Mouse (Mus musculus): ENCODE measurements around the gene Spon2. TPM values are rescaled to one million over a fixed set of nuclear protein-coding genes. Genes with fewer than 3 reads are reported as not detected.

Gene Spon2
- total and polyA plus RNA-seq, 2 experiments from 2014 or later = 47.2 to 58.1 TPM

DNA sequence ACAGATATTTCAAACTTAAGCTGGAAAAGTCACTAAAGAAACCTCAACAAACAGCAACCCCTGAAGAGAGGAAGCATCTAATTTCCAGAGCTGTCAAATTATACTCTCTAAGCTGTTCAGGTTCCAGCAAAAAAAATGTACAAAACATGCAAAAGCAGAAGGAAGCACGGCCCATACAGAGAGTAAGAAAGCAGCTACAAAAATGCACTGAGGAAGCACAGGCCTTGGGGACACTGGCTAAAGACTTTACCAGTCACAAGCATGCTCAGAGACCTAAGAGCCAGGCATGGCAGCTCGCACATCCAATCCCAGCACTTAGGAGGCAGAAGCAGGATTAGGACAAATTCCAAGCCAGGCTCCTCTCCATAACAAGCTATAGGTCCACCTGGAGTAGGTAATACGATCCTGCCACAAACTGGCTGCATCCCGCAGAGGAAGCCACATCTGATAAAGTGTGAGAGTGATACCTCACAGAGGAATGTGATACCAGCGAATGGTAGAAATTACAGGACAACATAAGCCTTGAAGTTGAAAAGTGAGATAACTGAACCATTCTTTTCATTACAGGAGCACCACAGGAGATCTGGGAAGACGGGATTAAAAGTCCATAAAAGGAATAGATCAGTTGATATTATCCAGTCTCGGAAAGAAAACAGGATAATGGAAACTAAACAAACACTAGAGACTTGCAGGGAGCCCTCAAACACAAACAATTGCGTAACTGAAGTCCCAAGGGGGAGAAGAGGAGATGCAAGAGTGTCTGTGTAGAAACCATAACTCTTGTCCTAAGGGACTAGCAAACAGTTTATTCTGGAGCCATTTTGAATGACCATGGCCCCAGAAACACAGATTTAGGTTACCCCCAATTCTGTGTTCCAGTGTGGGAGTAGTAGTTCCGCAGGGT is 4.8 kb upstream of the Spon2 start:
- ATAC-seq (ENCODE audit: insufficient read depth, low read depth) (no peak), DNase-seq (ENCODE audit: low spot score) (no peak)
- no peak for TF ChIP-seq CTCF (IDR thresholded peaks at IDR 0.05; ENCODE audit: low read depth)
- no peak for TF ChIP-seq EP300 (IDR thresholded peaks at IDR 0.05; ENCODE audit: low read depth)
- H3K9ac ChIP-seq (replicated peaks; ENCODE audit: low read depth, low read length) = no peak overlapping the region
- H3K4me1 ChIP-seq (ENCODE audit: control insufficient read depth, insufficient read depth) = peaks cover 22% of the 10 kb centered on the region
- no peaks in the 10 kb centered on the region for H3K9me3 ChIP-seq (replicated peaks; ENCODE audit: control insufficient read depth, low read length)
- WGBS = 62% methylated on average over 9 of the region's 9 CpGs
- H3K27ac ChIP-seq (ENCODE audit: low read depth) = no peak overlapping the region
- no peak overlapping the region for H3K4me2 ChIP-seq (ENCODE audit: low read depth, low read length)
- no peak overlapping the region for H3K4me3 ChIP-seq (ENCODE audit: low read depth, low read length)
- no peaks in the 10 kb centered on the region for H3K36me3 ChIP-seq (replicated peaks; ENCODE audit: control insufficient read depth, insufficient read depth, low read length)
- H3K27me3 ChIP-seq (ENCODE audit: control insufficient read depth, insufficient read depth, low read length) = no peaks in the 10 kb centered on the region

DNA sequence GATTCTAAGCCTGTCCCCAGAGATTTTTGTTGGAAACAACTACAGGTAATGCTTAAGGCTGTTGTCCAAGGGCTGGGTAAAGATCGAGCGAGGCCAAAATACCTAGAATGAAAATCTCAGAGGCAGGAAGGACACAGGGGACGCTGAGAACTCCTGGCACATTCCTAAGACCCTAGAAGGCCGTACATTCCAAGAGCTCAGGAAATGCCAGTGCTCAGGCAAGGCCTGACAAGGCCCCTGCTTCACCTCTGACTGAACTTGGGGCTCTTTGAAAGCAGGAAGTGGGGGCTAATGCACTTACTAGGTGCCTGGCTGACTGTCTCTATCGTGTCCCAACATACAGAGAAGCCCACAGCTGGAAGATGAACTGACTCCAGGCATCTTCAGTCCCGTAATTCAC is 4.1 kb upstream of the Spon2 start:
- no peaks in the 10 kb centered on the region for H3K27me3 ChIP-seq (ENCODE audit: control insufficient read depth, insufficient read depth, low read length)
- no peak for TF ChIP-seq CTCF (IDR thresholded peaks at IDR 0.05; ENCODE audit: low read depth)
- TF ChIP-seq EP300 (IDR thresholded peaks at IDR 0.05; ENCODE audit: low read depth) = no peak
- no peak overlapping the region for H3K27ac ChIP-seq (ENCODE audit: low read depth)
- WGBS = 34% methylated on average over 6 of the region's 6 CpGs
- no peak for DNase-seq (ENCODE audit: low spot score)
- no peak overlapping the region; the same call in 1 of the 2 replicates for H3K9ac ChIP-seq (replicated peaks; ENCODE audit: low read depth, low read length)
- no peaks in the 10 kb centered on the region for H3K9me3 ChIP-seq (replicated peaks; ENCODE audit: control insufficient read depth, low read length)
- no peak for ATAC-seq (ENCODE audit: insufficient read depth, low read depth)
- no peaks in the 10 kb centered on the region for H3K36me3 ChIP-seq (replicated peaks; ENCODE audit: control insufficient read depth, insufficient read depth, low read length)
- no peak overlapping the region for H3K4me2 ChIP-seq (ENCODE audit: low read depth, low read length)
- no peak overlapping the region for H3K4me3 ChIP-seq (ENCODE audit: low read depth, low read length)
- H3K4me1 ChIP-seq (ENCODE audit: control insufficient read depth, insufficient read depth) = peaks cover 29% of the 10 kb centered on the region

DNA sequence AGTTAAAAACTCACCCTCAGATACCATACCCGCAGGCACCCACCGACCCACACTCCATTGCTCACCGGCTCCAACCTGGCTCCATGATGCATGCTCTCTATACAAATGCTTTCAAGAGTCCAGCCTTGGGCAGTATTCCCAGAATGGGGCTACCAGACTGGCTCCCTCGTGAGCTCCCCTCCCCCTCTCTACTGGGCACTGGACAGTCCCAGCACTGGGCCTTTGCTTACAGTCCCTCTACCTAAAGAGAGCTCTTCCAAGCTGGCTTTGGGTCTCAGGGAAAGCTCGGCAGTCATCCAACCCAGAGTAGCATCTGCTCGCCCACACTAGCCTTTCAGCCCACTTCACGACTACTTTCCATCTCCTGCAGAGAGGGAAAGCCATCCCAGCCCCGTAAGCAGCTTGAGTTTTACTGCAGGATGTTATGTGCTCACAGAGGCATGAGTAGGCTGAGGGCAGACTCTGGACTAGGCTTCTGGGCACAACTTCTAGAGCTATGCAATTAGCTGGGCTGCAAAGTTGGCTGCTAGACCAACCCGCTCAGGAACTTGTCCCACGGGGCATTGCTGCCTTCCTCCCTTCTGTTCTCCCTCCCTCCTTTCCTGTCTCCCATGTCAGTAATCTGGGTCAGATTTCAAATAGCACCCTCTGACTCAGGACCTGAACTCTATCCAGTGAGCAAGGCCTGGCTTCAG is 2.2 kb upstream of the Spon2 start:
- 67% methylated on average over 10 of the region's 10 CpGs for WGBS
- Histone ChIP-seq H3K27me3 (ENCODE audit: control insufficient read depth, insufficient read depth, low read length) (no peaks in the 10 kb centered on the region), H3K4me3 (ENCODE audit: low read depth, low read length) (no peak overlapping the region), H3K9ac (replicated peaks; ENCODE audit: low read depth, low read length) (no peak overlapping the region), H3K27ac (ENCODE audit: low read depth) (no peak overlapping the region), H3K4me2 (ENCODE audit: low read depth, low read length) (no peak overlapping the region), H3K36me3 (replicated peaks; ENCODE audit: control insufficient read depth, insufficient read depth, low read length) (no peaks in the 10 kb centered on the region), H3K9me3 (replicated peaks; ENCODE audit: control insufficient read depth, low read length) (no peaks in the 10 kb centered on the region), H3K4me1 (ENCODE audit: control insufficient read depth, insufficient read depth) (peaks cover 30% of the 10 kb centered on the region)
- ATAC-seq (ENCODE audit: insufficient read depth, low read depth) = no peak
- TF ChIP-seq EP300 (IDR thresholded peaks at IDR 0.05; ENCODE audit: low read depth) = no peak
- TF ChIP-seq CTCF (IDR thresholded peaks at IDR 0.05; ENCODE audit: low read depth) = no peak
- DNase-seq (ENCODE audit: low spot score) = no peak

DNA sequence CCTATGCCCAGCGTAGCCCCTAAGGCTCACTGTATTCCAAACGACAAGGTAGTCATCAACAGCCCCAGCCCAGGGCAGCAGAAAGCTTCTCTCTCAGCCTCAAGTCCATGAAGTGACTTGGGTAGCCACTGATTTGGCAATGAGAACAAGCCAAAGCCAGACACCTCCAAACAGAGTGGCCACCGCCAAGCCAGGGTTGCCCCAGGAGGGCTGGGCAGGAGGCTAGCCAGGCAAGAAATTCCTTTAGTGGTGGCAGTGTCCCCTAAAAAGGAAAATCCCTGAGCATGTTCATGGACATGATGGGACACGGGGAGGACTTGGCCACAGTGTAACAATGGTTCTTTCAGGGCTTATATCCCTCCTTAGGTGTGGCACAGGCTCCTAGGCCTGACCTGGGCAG is 1.6 kb upstream of the Spon2 start:
- ATAC-seq (ENCODE audit: insufficient read depth, low read depth) (no peak), DNase-seq (ENCODE audit: low spot score) (no peak)
- H3K4me3 ChIP-seq (ENCODE audit: low read depth, low read length) = no peak overlapping the region
- no peaks in the 10 kb centered on the region for H3K36me3 ChIP-seq (replicated peaks; ENCODE audit: control insufficient read depth, insufficient read depth, low read length)
- no peak for TF ChIP-seq CTCF (IDR thresholded peaks at IDR 0.05; ENCODE audit: low read depth)
- no peak for TF ChIP-seq EP300 (IDR thresholded peaks at IDR 0.05; ENCODE audit: low read depth)
- peaks cover 34% of the 10 kb centered on the region for H3K4me1 ChIP-seq (ENCODE audit: control insufficient read depth, insufficient read depth)
- H3K27ac ChIP-seq (ENCODE audit: low read depth) = no peak overlapping the region
- WGBS = 86% methylated on average over 4 of the region's 4 CpGs
- no peaks in the 10 kb centered on the region for H3K27me3 ChIP-seq (ENCODE audit: control insufficient read depth, insufficient read depth, low read length)
- H3K9me3 ChIP-seq (replicated peaks; ENCODE audit: control insufficient read depth, low read length) = no peaks in the 10 kb centered on the region
- no peak overlapping the region for H3K9ac ChIP-seq (replicated peaks; ENCODE audit: low read depth, low read length)
- no peak overlapping the region for H3K4me2 ChIP-seq (ENCODE audit: low read depth, low read length)

DNA sequence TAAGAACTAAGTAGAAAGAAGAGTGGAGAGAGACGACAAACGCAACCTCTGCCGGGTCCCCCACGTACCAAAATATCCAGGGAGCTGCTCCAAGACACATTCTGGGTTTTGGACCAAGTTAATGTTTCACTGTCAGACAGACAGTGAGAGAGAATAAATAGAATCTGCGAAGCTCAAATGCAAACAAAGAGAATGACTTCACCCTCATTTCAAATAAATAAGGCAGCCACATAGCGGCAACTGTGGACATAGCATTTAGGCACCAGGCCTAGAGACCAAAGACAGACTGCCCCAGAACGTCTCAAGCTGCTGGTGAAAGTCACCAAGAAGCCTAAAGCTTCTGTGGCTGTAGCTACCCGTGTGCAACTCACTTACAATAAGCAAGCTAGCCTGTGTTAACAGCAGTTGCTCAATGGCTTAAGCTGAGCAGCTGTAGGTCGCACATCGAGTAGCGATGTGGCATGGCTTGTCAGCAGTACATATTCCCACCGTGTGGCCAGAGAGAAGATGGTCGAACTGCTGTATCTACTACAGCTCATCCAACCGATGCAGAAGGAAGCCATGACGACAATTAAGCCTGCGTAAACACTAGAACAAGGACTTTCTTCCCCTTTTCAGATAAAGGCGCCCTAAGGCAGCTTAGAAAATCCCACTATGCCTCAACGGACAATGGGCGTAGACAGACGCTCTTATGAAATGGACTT is 643 bp upstream of the Spon2 start:
- TF ChIP-seq CTCF (IDR thresholded peaks at IDR 0.05; ENCODE audit: low read depth) (no peak), EP300 (IDR thresholded peaks at IDR 0.05; ENCODE audit: low read depth) (no peak)
- Histone ChIP-seq H3K9me3 (replicated peaks; ENCODE audit: control insufficient read depth, low read length) (no peaks in the 10 kb centered on the region), H3K4me2 (ENCODE audit: low read depth, low read length) (no peak overlapping the region), H3K4me3 (ENCODE audit: low read depth, low read length) (no peak overlapping the region), H3K4me1 (ENCODE audit: control insufficient read depth, insufficient read depth) (peaks cover 31% of the 10 kb centered on the region), H3K9ac (replicated peaks; ENCODE audit: low read depth, low read length) (0 out of 2 replicates have a peak overlapping the region, but pooled peaks have one; percentile 12), H3K27ac (ENCODE audit: low read depth) (peak overlapping the region; percentile 69; the same call in 1 of the 2 replicates), H3K27me3 (ENCODE audit: control insufficient read depth, insufficient read depth, low read length) (no peaks in the 10 kb centered on the region), H3K36me3 (replicated peaks; ENCODE audit: control insufficient read depth, insufficient read depth, low read length) (no peaks in the 10 kb centered on the region)
- 69% methylated on average over 20 of the region's 20 CpGs for WGBS
- DNase-seq (ENCODE audit: low spot score) (no peak), ATAC-seq (ENCODE audit: insufficient read depth, low read depth) (no peak)

Measured in heart, postnatal 0 days (tissue).